Mouse (Mus musculus) kidney, embryonic 14.5 days (tissue): ENCODE measurements around the gene Filip1l. TPM values are rescaled to one million over a fixed set of nuclear protein-coding genes. Genes with fewer than 3 reads are reported as not detected.

Experiments
- ATAC-seq: fragments of 200-750 bp; cut with Nextera tagmentation; 2 replicates; pipeline ENCODE4 v1.8.0; 2017; ENCODE audit warnings: moderate number of reproducible peaks, mild to moderate bottlenecking, moderate TSS enrichment, moderate library complexity; ENCODE audit not compliant: low FRiP score, low TSS enrichment
- H3K27ac ChIP-seq: fragments of 300-500 bp; sonication (generic); 2 replicates; pipeline ENCODE4 v1.5.1; 2014; ENCODE audit warnings: low read depth, mild to moderate bottlenecking, low read length, moderate library complexity, mixed read lengths
- H3K27me3 ChIP-seq: fragments of 300-500 bp; sonication (generic); 2 replicates; pipeline ENCODE4 v1.6.1; 2014; ENCODE audit warnings: mild to moderate bottlenecking, low read length; ENCODE audit not compliant: control insufficient read depth, insufficient read depth
- H3K36me3 ChIP-seq: fragments of 300-500 bp; sonication (generic); 2 replicates; pipeline ENCODE4 v1.6.1; 2014; ENCODE audit warnings: low read length, mixed read lengths; ENCODE audit not compliant: control insufficient read depth, insufficient read depth
- H3K4me1 ChIP-seq: fragments of 300-500 bp; sonication (generic); 2 replicates; pipeline ENCODE4 v1.6.1; 2014; ENCODE audit warnings: low read length, mixed read lengths; ENCODE audit not compliant: control insufficient read depth, insufficient read depth
- H3K4me2 ChIP-seq: fragments of 300-500 bp; sonication (generic); replicated peaks from 2 replicates; pipeline ENCODE4 v1.6.1; 2014; ENCODE audit warnings: low read depth, mild to moderate bottlenecking, low read length
- H3K4me3 ChIP-seq: fragments of 300-500 bp; sonication (generic); 2 replicates; pipeline ENCODE4 v1.5.1; 2014; ENCODE audit warnings: mild to moderate bottlenecking, low read length
- H3K9ac ChIP-seq: fragments of 300-500 bp; sonication (generic); 2 replicates; pipeline ENCODE4 v1.6.1; 2014; ENCODE audit warnings: low read depth, mild to moderate bottlenecking, low read length, moderate library complexity
- H3K9me3 ChIP-seq: fragments of 300-500 bp; sonication (generic); 2 replicates; pipeline ENCODE4 v1.6.1; 2016; ENCODE audit warnings: low read length; ENCODE audit not compliant: control insufficient read depth
- WGBS: fragments of 180-500 bp; shearing (Covaris S2); extraction: QIAGEN DNeasy Blood & Tissue Kit; methylation state at CpG from one replicate; pipeline ENCODE4 v1.1.7; 2014; 5-methylcytosine and 5-hydroxymethylcytosine counted together
- polyA plus RNA-seq: library from polyadenylated mRNA; unstranded; fragments of >200 nt; fragmentation: Nextera tagmentation; extraction: Ambion mirVana; gene quantifications from 2 replicates; pipeline ENCODE4 v1.2.1, GENCODE M21; 2014

Gene Filip1l
- polyA plus RNA-seq, 1 experiment from 2014 or later: 21.1 TPM

DNA sequence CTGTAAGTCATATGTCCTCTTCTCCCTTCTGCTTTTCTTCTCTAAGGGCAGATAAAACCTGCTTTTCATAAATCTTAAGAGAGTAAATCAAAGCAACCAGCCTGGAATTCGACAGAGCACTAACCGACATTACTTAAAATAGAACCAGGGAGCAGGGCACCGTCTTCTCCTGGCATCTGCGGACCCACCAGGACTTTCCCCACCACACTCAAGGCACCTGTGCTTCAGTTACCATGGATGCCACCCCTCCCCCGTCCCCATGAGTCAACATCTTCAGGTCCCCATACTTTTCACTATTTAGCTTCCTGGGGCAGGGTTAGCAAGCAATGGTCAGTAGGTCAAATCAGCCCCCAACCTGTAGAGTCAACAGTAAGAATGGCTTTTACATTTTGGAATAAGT is 76.1 kb downstream of the Filip1l start:
- 77% methylated on average over 5 of the region's 5 CpGs for WGBS
- H3K36me3 ChIP-seq: no peaks in the 10 kb centered on the region
- H3K9ac ChIP-seq: no peak overlapping the region
- H3K4me2 ChIP-seq: no peak overlapping the region
- no peaks in the 10 kb centered on the region for H3K9me3 ChIP-seq
- H3K27ac ChIP-seq: no peak overlapping the region
- no peak for ATAC-seq
- 0 out of 2 replicates have a peak, but pooled peaks cover 3% of the 10 kb centered on the region for H3K4me1 ChIP-seq
- H3K4me3 ChIP-seq: no peak overlapping the region
- no peaks in the 10 kb centered on the region for H3K27me3 ChIP-seq

DNA sequence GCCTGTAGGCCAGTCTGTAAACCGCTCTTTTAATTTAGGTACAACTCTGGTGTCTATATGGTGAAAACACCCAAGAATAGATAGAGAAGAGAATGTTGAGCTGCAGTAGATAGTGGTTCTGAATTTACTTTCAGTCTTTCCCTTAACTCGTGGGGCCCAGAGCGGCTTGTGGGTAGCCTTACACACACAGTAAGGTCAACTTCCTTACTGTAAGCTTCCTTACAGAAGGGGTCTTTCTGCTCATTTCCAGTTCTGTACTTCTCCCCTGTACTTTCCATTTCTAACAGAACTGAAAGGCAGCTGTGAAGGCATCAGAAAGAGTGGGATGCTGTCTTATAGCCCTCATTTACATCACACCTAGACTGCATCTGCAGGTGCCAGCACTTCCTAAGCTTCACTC is 78.4 kb downstream of the Filip1l start:
- H3K27me3 ChIP-seq: no peaks in the 10 kb centered on the region
- no peaks in the 10 kb centered on the region for H3K9me3 ChIP-seq
- no peak overlapping the region for H3K4me2 ChIP-seq
- H3K36me3 ChIP-seq: no peaks in the 10 kb centered on the region
- no peak for ATAC-seq
- H3K9ac ChIP-seq: no peak overlapping the region
- no peak overlapping the region for H3K27ac ChIP-seq
- no peak overlapping the region for H3K4me3 ChIP-seq
- 91% methylated on average over 3 of the region's 3 CpGs for WGBS
- H3K4me1 ChIP-seq: 0 out of 2 replicates have a peak, but pooled peaks cover 3% of the 10 kb centered on the region

DNA sequence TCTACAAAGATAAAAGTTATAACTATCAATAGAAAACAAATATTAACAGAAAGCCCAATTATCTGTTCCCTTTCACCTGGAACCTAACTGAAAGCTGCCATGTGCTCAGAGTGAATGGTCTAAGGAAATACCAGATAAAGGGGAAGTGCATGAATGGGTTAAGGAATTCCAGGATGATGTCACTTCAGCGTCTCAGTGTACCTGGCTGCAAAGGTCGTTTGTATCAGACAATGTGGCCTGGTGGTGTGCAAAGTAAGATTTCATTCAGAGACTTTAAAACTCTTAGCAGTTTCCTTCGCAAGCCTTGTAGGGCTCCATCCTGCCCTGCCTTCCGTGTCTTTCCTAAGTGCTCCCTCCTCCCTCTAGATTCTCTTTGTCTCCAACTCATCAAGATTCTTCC is 80.3 kb downstream of the Filip1l start:
- H3K4me3 ChIP-seq: no peak overlapping the region
- H3K9me3 ChIP-seq: no peaks in the 10 kb centered on the region
- no peak overlapping the region for H3K27ac ChIP-seq
- 57% methylated on average over 4 of the region's 4 CpGs for WGBS
- no peak for ATAC-seq
- H3K4me1 ChIP-seq: 0 out of 2 replicates have a peak, but pooled peaks cover under 1% of the 10 kb centered on the region
- no peaks in the 10 kb centered on the region for H3K36me3 ChIP-seq
- no peaks in the 10 kb centered on the region for H3K27me3 ChIP-seq
- no peak overlapping the region for H3K4me2 ChIP-seq
- no peak overlapping the region for H3K9ac ChIP-seq

DNA sequence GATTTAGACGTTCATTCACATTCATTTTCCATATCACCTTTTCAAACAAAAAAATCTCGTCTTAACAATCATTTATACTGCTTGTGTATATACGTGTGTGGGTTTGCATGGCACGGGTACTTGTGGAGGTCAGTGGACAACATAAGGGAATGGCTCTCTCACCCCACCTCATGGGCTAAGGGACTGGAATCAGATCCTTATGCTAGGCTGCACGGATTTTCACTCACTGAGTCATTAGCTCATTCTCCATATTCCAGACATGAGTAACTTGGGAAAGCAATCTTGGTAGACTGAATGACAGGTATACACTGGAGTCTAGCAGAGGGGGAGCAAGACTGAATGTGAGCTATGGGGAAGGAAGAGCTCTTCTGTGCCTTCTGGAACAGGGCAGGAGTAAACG is 80.8 kb downstream of the Filip1l start:
- no peak overlapping the region for H3K4me3 ChIP-seq
- 0 out of 2 replicates have a peak, but pooled peaks cover 3% of the 10 kb centered on the region for H3K4me1 ChIP-seq
- no peaks in the 10 kb centered on the region for H3K27me3 ChIP-seq
- H3K36me3 ChIP-seq: no peaks in the 10 kb centered on the region
- no peak overlapping the region for H3K9ac ChIP-seq
- H3K9me3 ChIP-seq: no peaks in the 10 kb centered on the region
- no peak overlapping the region for H3K27ac ChIP-seq
- ATAC-seq: no peak
- 89% methylated on average over 6 of the region's 6 CpGs for WGBS
- no peak overlapping the region for H3K4me2 ChIP-seq

DNA sequence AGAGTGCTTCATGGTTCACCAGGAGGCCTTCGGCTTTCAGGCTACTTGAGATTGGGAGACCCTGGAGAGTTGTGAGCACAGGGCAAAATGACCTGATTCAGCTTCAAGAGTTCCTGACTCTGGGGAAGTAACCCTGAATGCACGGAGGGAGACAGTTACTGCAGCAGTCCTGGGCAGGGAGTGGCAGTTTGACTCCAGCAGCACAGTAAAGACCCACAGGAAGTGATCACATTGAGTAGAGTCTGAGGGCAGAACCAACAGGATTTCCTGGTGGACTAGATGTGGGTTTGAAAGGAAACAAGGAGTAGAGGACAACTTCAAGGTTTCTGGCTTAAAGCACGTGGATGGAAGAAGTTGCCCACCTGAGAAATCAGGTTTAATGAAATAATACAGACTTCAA is 81.7 kb downstream of the Filip1l start:
- Histone ChIP-seq H3K4me1 (0 out of 2 replicates have a peak, but pooled peaks cover 3% of the 10 kb centered on the region), H3K36me3 (no peaks in the 10 kb centered on the region), H3K27ac (no peak overlapping the region), H3K9ac (no peak overlapping the region), H3K9me3 (no peaks in the 10 kb centered on the region), H3K4me2 (no peak overlapping the region), H3K27me3 (no peaks in the 10 kb centered on the region), H3K4me3 (no peak overlapping the region)
- 61% methylated on average over 3 of the region's 3 CpGs for WGBS
- no peak for ATAC-seq

DNA sequence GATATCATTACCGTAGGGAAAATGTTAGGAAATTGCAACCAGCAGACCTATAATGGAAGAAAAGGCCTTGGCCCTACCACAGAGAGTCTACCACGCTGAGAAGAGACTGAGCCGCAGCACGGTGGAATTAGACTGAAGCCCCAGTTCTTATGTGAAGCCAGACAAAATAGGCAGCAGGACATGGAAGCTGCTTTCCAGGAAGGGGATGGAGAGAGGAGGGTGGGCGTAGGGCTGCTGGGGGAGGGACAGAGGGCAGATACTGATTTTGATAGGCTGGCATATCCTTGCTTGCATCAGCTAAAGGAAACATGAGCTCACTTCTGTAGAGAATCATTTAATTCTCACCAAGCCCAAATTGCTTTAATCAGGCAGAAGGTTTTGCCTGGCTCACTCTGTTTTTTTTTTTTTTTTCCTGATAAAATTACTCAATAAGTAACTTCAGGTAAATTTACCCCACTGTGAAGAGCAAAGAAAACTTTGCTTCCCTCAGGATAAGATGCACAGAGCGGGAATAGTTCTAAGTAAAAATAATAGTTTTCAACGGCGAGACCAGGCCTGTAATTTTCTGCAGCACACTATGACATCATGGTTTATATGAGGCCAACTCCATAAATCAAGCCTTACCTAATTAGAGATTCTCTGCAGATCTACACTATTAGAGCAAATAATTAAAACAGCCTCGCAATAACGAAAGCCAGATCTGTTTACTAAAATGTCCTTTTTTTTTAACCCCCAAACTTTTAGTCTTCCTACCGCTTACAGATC is 84.8 kb downstream of the Filip1l start:
- H3K27ac ChIP-seq: no peak overlapping the region
- peak; percentile 56; the same call in 1 of the 2 replicates for ATAC-seq
- H3K4me1 ChIP-seq: 0 out of 2 replicates have a peak, but pooled peaks cover 3% of the 10 kb centered on the region
- H3K9me3 ChIP-seq: no peaks in the 10 kb centered on the region
- H3K9ac ChIP-seq: no peak overlapping the region
- H3K4me3 ChIP-seq: no peak overlapping the region
- no peaks in the 10 kb centered on the region for H3K27me3 ChIP-seq
- no peaks in the 10 kb centered on the region for H3K36me3 ChIP-seq
- WGBS: 56% methylated on average over 11 of the region's 11 CpGs
- no peak overlapping the region for H3K4me2 ChIP-seq

DNA sequence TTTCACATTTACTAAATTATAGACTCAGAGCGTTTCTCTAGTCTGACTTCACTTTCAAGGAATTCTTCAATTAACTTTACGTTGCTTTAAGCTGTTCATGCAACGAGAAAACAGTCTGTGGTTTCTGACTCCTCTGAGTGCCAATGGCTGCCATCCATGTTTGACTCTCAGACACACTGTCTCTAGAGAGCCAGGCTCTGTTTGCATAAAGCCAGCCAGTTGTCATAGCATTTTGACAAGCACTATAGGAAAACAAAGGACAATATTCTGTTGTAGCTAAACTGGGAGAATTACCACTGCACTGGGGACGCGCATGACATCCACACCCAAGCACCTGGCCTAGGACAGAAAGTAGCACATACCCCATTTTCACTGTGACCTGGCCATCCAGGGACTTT is 85.4 kb downstream of the Filip1l start:
- 63% methylated on average over 5 of the region's 5 CpGs for WGBS
- no peak overlapping the region for H3K9ac ChIP-seq
- H3K27me3 ChIP-seq: no peaks in the 10 kb centered on the region
- no peak overlapping the region for H3K4me2 ChIP-seq
- 0 out of 2 replicates have a peak, but pooled peaks cover 3% of the 10 kb centered on the region for H3K4me1 ChIP-seq
- H3K27ac ChIP-seq: no peak overlapping the region; the same call in 1 of the 2 replicates
- H3K9me3 ChIP-seq: no peaks in the 10 kb centered on the region
- no peak overlapping the region for H3K4me3 ChIP-seq
- ATAC-seq: no peak
- H3K36me3 ChIP-seq: no peaks in the 10 kb centered on the region

DNA sequence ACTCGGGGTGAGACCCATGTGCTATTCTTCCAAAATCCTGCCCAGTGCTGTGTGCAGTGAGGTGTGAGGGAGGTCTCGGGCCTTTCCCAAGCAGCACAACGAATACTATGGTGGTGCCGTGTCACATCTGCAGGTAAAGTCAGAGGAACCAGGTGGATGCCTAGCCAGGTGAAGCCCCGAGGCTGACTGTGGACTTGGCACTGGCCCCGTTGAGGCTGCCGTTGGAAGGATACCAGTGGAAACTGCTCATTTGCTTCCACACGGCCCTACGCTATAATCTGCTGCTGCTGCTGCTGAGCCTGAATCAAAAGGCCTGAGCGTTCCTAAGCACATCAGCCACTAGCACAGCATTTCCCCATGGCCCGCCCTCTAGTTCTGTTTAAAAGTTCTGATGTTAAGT is 86.3 kb downstream of the Filip1l start:
- H3K27ac ChIP-seq: 0 out of 2 replicates have a peak overlapping the region, but pooled peaks have one; percentile 7

DNA sequence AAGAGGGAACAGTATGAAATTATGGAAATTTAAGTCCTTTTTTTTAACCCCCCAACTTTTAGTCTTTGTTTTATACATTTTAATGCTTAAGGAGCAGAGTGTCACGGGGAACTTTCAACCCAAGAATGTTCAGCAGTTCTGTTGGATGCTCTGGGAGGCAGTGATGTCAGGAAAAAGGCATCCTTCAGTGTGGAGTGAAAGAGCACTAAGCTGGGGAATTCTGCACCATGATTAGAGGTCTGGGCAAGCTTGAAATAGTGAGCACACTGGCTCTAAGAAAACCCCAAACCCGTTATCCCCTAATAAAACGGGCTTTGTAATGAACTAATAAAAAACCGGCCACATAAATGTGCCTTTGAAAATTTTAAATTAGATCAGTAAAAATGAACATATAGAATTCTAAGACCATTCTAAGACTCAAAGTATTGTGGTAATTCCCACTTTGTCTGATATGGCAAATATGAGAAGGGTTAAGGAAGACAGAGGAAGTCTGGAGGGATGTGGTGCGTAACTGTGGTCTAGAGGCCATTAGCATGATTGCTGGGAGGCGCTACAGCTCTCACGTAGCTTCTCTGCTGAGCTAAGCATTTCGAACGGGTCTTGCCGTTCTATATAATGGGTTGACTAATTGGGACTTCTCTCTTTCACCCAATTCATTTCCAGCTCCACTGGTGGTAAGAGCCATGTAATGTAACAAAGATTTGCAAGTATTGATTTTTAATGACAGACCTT is 88.0 kb downstream of the Filip1l start:
- Histone ChIP-seq H3K36me3 (no peaks in the 10 kb centered on the region), H3K4me2 (no peak overlapping the region), H3K4me1 (peaks cover 7% of the 10 kb centered on the region; the same call in 1 of the 2 replicates), H3K27me3 (no peaks in the 10 kb centered on the region), H3K9ac (no peak overlapping the region), H3K4me3 (no peak overlapping the region), H3K27ac (no peak overlapping the region), H3K9me3 (no peaks in the 10 kb centered on the region)
- WGBS: 81% methylated on average over 10 of the region's 10 CpGs
- ATAC-seq: no peak

More for the DNA sequence above, 86.3 kb downstream of the Filip1l start:
- Histone ChIP-seq H3K9me3 (no peaks in the 10 kb centered on the region), H3K27me3 (no peaks in the 10 kb centered on the region), H3K4me1 (peaks cover 7% of the 10 kb centered on the region; the same call in 1 of the 2 replicates), H3K4me2 (no peak overlapping the region), H3K36me3 (no peaks in the 10 kb centered on the region), H3K9ac (no peak overlapping the region), H3K4me3 (no peak overlapping the region)
- 74% methylated on average over 11 of the region's 11 CpGs for WGBS
- ATAC-seq: 0 out of 2 replicates have a peak, but pooled peaks have one; percentile 33
